Mouse (Mus musculus) neural tube, embryonic 11.5 days (tissue): ENCODE data around the gene Ube2f. TPM values are rescaled to one million over a fixed set of nuclear protein-coding genes. Genes with fewer than 3 reads are reported as not detected.

Experiments
- ATAC-seq: fragments of 200-750 bp; cut with Nextera tagmentation; 2 replicates; pipeline ENCODE4 v1.8.0; 2017; ENCODE audit warnings: moderate number of reproducible peaks, mild to moderate bottlenecking, moderate TSS enrichment, moderate library complexity; ENCODE audit not compliant: insufficient read depth, low FRiP score, low TSS enrichment
- DNase-seq: peaks from one replicate; pipeline ENCODE4 v3.0.0-alpha.2; 2015; ENCODE audit warnings: low spot score
- H3K27ac ChIP-seq: fragments of 300-500 bp; sonication (generic); 2 replicates; pipeline ENCODE4 v1.5.1; 2014; ENCODE audit warnings: low read depth, mild to moderate bottlenecking, low read length
- H3K27me3 ChIP-seq: fragments of 300-500 bp; sonication (generic); 2 replicates; pipeline ENCODE4 v1.6.1; 2014; ENCODE audit warnings: mild to moderate bottlenecking, low read length, mixed read lengths; ENCODE audit not compliant: control insufficient read depth, insufficient read depth
- H3K36me3 ChIP-seq: fragments of 300-500 bp; sonication (generic); 2 replicates; pipeline ENCODE4 v1.6.1; 2014; ENCODE audit warnings: mild to moderate bottlenecking, low read length, moderate library complexity, mixed read lengths; ENCODE audit not compliant: control insufficient read depth, insufficient read depth
- H3K4me1 ChIP-seq: fragments of 300-500 bp; sonication (generic); 2 replicates; pipeline ENCODE4 v1.6.1; 2014; ENCODE audit warnings: low read length, mixed read lengths; ENCODE audit not compliant: control insufficient read depth, insufficient read depth
- H3K4me2 ChIP-seq: fragments of 300-500 bp; sonication (generic); 2 replicates; pipeline ENCODE4 v1.6.1; 2014; ENCODE audit warnings: low read depth, mild to moderate bottlenecking, moderate library complexity
- H3K4me3 ChIP-seq: fragments of 300-500 bp; sonication (generic); 2 replicates; pipeline ENCODE4 v1.5.1; 2014; ENCODE audit warnings: low read depth, low read length
- H3K9ac ChIP-seq: fragments of 300-500 bp; sonication (generic); 2 replicates; pipeline ENCODE4 v1.6.1; 2014; ENCODE audit warnings: mild to moderate bottlenecking, low read length
- H3K9me3 ChIP-seq: fragments of 300-500 bp; sonication (generic); 2 replicates; pipeline ENCODE4 v1.6.1; 2016; ENCODE audit warnings: low read length; ENCODE audit not compliant: control insufficient read depth
- WGBS: fragments of 180-500 bp; shearing (Covaris S2); extraction: QIAGEN DNeasy Blood & Tissue Kit; methylation state at CpG from one replicate; pipeline ENCODE4 v1.1.7; 2014; 5-methylcytosine and 5-hydroxymethylcytosine counted together
- polyA plus RNA-seq: library from polyadenylated mRNA; unstranded; fragments of >200 nt; fragmentation: Nextera tagmentation; extraction: Ambion mirVana; gene quantifications from 2 replicates; pipeline ENCODE4 v1.2.1, GENCODE M21; 2014

Ube2f gene
- polyA plus RNA-seq, 1 experiment from 2014 or later = 86.8 TPM

DNA sequence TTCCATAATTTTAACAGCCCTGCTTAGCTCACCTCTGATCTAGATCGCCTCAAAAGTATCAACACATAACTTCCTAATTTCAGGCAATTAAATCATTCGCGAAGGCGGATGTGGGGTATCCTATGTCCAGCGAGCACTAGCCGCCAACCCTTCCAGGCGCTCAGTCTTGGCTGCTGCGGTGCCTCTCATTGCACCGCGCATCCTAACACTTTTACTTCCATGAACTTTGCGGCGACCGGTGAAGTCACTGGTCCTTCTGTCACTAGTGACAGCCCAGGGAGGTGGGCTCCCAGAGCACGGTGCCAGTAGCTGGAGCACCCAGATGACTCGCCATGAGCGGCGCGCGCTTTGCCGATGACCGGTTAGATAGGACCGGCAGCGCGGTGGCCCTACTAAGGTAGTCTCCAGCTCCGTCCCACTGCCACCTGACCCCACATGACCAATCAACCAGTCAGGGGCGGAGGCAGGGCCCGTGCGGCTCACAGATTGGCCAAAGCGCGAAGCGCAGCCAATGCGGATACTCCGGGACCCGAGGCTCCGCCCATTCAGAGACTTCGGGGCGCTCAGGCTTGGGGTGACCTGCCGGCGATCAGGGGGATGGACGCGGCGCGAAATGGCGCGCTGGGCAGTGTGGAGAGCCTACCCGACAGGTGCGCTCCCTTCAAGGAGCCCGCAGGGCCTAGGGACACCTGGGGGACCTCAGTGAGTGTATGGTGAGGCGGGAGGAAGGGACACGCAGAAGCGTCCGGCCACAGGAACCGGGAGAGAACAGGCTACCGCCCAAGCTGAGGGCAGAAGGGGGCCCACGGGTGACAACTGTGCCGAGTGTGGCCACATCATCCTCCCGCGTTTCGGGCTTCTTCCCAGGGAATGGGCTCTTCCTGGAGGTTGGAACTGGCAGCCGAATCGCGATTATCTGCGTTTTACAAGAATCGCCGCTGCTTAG, 48.0 kb downstream of the Ube2f start, which contains the start of gene Scly:
TSS of gene Scly (plus strand) at position 540 of the 946 bp plus-strand sequence.
- Histone ChIP-seq H3K9me3 (no peaks in the 10 kb centered on the region), H3K27ac (no peak within 1 kb of the TSS), H3K4me2 (peak within 1 kb of the TSS; percentile 66), H3K4me3 (peak within 1 kb of the TSS; percentile 77), H3K9ac (peak within 1 kb of the TSS; percentile 79), H3K36me3 (peaks cover 1% of the 10 kb centered on the region; the same call in 1 of the 2 replicates), H3K27me3 (no peaks in the 10 kb centered on the region), H3K4me1 (0 out of 2 replicates have a peak, but pooled peaks cover 2% of the 10 kb centered on the region)
- under 1% methylated on average over 55 of the region's 65 CpGs for WGBS
- peak; percentile 92 for DNase-seq
- ATAC-seq = peak; percentile 99

DNA sequence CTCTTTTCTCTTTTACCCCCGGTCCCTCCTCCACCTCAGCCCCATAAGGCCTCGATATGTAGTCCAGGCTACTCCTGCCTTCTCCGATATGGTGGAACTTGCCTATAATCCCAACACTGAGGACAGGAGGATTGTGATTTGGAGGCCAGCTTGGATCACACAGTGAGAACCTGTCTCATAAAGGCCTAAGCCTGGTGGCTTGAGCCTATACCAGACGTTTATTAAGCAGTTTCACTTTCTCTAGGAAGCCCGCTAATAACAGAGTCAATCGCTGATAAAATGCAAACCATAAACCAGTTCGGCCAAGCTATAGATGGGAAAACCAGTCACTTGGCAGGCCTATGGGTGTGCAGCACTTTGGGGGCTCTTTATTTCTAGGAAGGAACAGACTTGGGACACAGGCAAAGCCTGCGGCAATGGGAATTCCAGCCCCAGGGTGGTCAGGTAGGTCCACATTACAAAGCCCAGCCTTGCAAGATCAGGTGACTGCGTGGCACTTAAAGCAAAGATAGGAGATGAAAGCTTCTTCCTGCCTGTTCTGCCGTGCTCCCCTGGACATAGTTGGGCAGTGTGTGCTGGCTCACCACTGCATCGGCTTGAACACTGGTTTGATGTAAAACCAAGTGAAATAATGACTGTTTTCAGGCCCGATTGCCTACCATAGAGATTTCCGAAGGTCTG, 49.1 kb downstream of the Ube2f start:
- 84% methylated on average over 13 of the region's 13 CpGs for WGBS
- ATAC-seq (no peak), DNase-seq (no peak)
- Histone ChIP-seq H3K27me3 (no peaks in the 10 kb centered on the region), H3K4me1 (0 out of 2 replicates have a peak, but pooled peaks cover 2% of the 10 kb centered on the region), H3K4me3 (peak overlapping the region; percentile 77), H3K27ac (no peak overlapping the region), H3K4me2 (peak overlapping the region; percentile 66), H3K9ac (peak overlapping the region; percentile 41; the same call in 1 of the 2 replicates), H3K9me3 (no peaks in the 10 kb centered on the region), H3K36me3 (peaks cover 2% of the 10 kb centered on the region; the same call in 1 of the 2 replicates)

DNA sequence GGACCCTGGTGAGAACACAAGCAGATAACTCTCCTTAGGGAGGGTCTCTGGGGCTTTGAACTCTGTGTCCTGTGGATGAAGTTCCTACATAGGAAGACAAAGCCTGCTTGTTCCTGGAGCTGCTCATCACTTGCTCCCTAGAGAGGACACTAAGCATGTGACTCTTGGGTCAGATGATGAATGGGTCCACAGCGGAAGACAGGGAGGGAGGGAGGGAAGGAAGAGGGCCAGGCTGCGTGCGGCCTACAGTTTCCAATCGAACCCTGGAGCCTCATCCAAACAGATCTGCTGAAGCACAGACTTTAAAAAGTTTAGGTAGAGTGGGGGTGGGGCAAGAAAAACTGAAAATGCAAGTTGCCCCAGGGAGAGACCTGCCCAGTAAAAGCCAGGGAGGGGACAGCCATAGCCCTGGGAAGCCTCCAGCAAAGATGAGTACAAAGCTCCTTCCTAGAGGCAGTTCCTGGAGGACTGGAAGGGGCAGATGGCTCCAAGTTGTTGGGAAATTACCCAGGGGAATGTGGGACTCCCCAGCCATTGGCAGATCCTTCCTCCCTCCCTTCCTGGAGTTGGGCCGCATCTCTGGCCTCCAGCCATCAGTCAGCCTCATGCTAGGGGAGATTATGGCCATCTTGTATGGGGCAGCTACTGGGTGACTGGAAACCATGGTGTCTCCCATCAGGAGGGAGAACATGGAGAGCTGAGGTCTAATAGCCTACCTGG, 49.8 kb downstream of the Ube2f start:
- no peak for ATAC-seq
- no peak overlapping the region for H3K4me2 ChIP-seq
- peaks cover 2% of the 10 kb centered on the region; the same call in 1 of the 2 replicates for H3K36me3 ChIP-seq
- WGBS = 75% methylated on average over 5 of the region's 5 CpGs
- H3K4me1 ChIP-seq = 0 out of 2 replicates have a peak, but pooled peaks cover 2% of the 10 kb centered on the region
- H3K4me3 ChIP-seq = no peak overlapping the region
- no peaks in the 10 kb centered on the region for H3K27me3 ChIP-seq
- no peak overlapping the region for H3K27ac ChIP-seq
- H3K9me3 ChIP-seq = no peaks in the 10 kb centered on the region
- no peak overlapping the region for H3K9ac ChIP-seq
- DNase-seq = no peak

DNA sequence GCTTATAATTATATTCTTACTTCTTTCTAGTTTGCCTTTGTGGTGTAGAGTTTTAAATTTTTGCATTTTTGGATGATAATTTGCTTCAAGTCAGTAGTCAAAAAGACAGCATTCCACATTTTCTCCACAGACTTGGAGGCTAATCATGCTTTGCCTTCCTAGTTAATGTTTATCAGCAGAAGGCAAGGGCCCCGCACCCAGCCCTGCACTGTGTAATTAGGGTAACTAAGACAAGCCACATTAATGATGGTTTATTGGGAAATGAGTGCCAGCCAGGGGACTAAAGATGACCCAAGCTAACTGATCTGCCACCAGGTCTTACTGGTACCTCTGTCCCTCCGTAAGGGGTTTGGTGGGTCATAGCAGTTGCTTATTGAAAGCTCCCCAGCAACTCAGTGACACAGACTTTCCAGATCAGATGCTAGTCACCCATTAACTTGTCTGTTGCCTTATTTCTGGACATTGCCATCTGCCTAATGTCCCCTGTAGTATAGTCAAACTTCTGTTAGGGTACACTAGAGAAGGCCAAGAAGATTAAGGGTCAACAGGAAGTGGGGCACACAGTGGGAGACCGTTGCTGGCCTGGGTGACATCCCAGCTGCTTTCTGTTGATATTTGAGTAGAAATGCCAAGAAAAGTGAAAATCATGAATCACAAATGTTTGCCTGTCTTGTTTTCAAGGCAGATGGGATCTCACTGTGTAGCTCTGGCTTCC, 51.3 kb downstream of the Ube2f start:
- Histone ChIP-seq H3K27me3 (no peaks in the 10 kb centered on the region), H3K4me2 (no peak overlapping the region), H3K4me3 (no peak overlapping the region), H3K27ac (no peak overlapping the region), H3K9me3 (no peaks in the 10 kb centered on the region), H3K9ac (no peak overlapping the region), H3K36me3 (peaks cover 2% of the 10 kb centered on the region; the same call in 1 of the 2 replicates), H3K4me1 (0 out of 2 replicates have a peak, but pooled peaks cover 2% of the 10 kb centered on the region)
- no peak for ATAC-seq
- 72% methylated on average over 3 of the region's 3 CpGs for WGBS
- no peak for DNase-seq

DNA sequence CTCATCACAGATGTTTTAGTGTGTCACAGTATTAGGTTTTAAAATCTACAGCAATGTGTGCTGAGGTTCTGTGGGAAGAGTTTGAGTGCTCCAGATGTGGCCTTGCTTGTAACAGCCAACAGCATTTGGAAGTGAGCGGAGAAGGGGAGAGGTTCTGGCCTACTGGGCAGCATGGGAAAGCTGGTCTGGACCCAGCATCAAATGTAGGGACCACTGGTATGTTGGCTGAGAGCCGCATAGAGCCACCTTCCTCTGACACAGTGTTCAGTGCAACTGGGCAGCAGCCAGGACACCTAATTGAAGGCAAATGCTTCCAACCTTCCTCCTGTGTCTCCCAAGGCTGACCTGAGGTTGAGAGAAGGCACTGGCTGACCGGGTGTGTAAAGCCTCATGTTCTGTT, 51.9 kb downstream of the Ube2f start:
- 91% methylated on average over 3 of the region's 3 CpGs for whole genome bisulfite sequencing
- Histone ChIP-seq H3K36me3 (peaks cover 2% of the 10 kb centered on the region; the same call in 1 of the 2 replicates), H3K9ac (no peak overlapping the region), H3K4me3 (no peak overlapping the region), H3K4me2 (no peak overlapping the region), H3K9me3 (no peaks in the 10 kb centered on the region), H3K27ac (no peak overlapping the region), H3K27me3 (no peaks in the 10 kb centered on the region), H3K4me1 (0 out of 2 replicates have a peak, but pooled peaks cover 2% of the 10 kb centered on the region)
- DNase-seq (no peak), ATAC-seq (no peak)

DNA sequence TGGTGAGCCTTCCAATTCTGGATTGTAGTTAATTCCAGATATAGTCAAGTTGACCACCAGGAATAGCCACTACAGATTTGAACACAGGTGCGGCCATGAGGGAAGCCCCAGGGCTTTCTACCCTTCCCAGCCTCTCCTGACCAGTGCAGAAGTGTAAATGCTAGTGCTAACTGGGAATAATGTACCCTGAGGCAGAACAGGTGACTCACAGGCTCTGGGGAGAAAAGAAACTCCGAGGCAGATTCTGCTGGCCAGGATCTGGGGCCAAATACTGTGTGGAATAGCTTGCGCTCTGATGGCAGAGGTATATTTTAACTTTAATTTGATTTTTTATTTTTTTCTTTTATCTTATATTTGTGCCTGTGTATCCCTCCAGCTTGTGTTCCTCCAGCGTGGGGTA, 54.5 kb downstream of the Ube2f start:
- H3K4me1 ChIP-seq = no peaks in the 10 kb centered on the region
- no peak for ATAC-seq
- no peak overlapping the region for H3K27ac ChIP-seq
- DNase-seq = no peak
- H3K9ac ChIP-seq = no peak overlapping the region
- H3K36me3 ChIP-seq = peaks cover 6% of the 10 kb centered on the region
- no peak overlapping the region for H3K4me3 ChIP-seq
- H3K9me3 ChIP-seq = no peaks in the 10 kb centered on the region
- H3K27me3 ChIP-seq = no peaks in the 10 kb centered on the region
- H3K4me2 ChIP-seq = no peak overlapping the region
- WGBS = 90% methylated on average over 4 of the region's 4 CpGs

DNA sequence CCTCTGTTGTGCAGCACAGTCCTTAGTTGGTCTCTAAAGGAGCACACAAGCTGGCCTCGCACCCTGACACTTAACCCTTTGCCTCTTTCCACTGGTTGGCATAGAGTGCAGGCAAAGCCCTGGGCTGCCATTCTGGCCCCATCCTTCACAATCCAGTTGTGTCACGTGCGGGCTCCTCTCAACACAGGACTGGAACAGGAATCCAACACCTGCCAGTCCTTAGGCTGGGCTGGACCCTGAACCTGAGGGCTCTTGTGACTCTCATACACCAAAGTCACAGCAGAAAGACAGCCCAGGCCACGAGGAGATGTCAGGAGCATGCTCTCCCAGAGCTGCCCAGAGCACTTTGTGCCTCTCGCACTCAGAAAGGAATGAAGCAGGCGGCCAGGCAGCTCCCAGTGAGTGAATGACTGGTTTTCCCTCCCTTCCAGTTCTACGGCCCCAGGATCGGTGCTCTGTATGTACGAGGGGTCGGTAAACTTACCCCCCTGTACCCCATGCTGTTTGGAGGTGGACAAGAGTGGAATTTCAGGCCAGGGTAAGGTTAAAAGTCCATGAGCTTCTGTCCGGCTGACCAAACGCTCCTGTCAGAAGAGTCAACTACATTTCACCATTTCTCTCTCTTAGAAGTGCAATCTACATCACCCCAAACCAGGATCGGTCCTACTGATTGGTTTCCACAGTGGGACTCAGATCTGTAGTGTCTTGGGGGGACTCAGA, 59.4 kb downstream of the Ube2f start:
- WGBS = 91% methylated on average over 13 of the region's 13 CpGs
- Histone ChIP-seq H3K27ac (no peak overlapping the region), H3K27me3 (no peaks in the 10 kb centered on the region), H3K4me1 (no peaks in the 10 kb centered on the region), H3K9me3 (no peaks in the 10 kb centered on the region), H3K9ac (no peak overlapping the region), H3K36me3 (peaks cover 4% of the 10 kb centered on the region), H3K4me3 (no peak overlapping the region), H3K4me2 (no peak overlapping the region)
- DNase-seq (no peak), ATAC-seq (no peak)
